Mouse (Mus musculus) gonadal fat pad, adult 2 months (tissue): ENCODE data around the gene Gpx3. TPM values are rescaled to one million over a fixed set of nuclear protein-coding genes. Genes with fewer than 3 reads are reported as not detected.

Experiments
- DNase-seq: peaks from one replicate; pipeline ENCODE4 v3.0.0-alpha.2; 2012; ENCODE audit warnings: low read depth
- polyA plus RNA-seq: library from polyadenylated mRNA; depleted of rRNA; stranded (reverse); fragments of >200 nt; gene quantifications from 2 replicates; pipeline ENCODE4 v1.2.3, GENCODE M21; 2012

The Gpx3 gene
- polyA plus RNA-seq, 1 experiment: 1,949 TPM

GRCm38 (mm10) chr11:54912503-54913316 is 10.5 kb downstream of the Gpx3 start:
- no peak for DNase-seq

- no peak for DNase-seq
Observed at GRCm38 (mm10) chr11:54913841-54914240, 11.6 kb downstream of the Gpx3 start.

DNA sequence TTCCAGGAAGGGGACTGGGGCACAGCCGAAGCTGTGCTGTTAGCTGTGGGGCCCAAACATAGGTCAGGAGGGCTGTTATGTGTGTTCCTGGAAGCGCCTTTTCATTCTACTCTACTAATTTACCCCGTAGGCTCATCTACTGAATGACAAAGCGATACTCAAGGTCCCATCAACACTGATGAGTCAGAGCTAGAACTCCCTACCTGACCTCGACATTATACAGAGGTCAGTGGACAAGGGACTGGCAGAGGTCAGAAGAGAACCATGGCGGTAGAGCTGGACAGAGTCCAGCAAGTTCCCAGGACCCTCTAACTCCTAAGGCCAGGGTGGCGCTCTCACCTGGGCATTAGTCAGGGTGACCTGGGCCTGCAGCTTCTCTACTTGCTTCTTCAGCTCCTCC is 15.2 kb downstream of the Gpx3 start:
- no peak for DNase-seq

- DNase-seq: no peak
Observed at GRCm38 (mm10) chr11:54918273-54918672, 16.0 kb downstream of the Gpx3 start.

DNA sequence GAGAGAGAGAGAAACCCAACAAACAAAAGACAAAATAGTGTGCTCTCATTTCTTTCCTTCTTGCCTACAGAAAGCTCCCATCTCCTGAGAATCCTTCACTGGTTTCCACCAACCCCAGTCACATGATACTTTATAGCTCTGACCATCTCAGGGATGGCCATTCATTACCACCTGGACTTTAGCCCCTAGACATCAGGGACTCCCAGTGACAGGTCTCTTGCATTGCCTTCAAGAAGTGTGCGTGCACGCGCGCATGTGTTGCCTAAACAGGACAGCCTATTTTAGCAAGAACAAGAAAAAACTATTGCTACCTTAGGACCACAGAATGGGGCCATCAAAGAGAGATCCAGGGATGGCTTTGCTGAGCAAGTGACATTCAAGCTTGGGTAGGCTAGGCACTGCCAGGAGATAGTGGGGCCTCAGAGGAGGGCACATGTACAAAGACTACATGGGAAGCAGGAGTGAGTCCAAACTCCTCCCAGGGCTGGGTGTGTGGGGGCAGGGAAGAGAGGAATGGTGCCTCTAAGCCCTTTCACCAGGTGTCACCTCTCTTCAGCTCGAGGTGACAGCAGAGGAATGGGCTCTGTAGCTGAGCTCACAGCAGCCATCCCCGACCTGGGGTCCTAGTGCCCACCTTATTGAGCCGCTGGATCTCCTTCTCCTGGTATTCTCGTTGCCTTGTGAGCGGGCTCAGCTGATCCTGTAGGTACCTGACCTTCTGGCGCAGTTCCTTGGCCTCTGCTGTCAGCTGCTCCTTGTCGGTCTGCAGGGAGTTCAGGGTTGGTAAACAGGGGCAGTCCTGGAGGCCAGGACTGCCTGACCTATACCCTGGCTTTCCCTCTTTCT is 18.1 kb downstream of the Gpx3 start:
- DNase-seq: no peak

GRCm38 (mm10) chr11:54920973-54921580 is 18.8 kb downstream of the Gpx3 start:
- DNase-seq: no peak

- DNase-seq: no peak
Observed at GRCm38 (mm10) chr11:54921798-54922197, 19.5 kb downstream of the Gpx3 start.

DNA sequence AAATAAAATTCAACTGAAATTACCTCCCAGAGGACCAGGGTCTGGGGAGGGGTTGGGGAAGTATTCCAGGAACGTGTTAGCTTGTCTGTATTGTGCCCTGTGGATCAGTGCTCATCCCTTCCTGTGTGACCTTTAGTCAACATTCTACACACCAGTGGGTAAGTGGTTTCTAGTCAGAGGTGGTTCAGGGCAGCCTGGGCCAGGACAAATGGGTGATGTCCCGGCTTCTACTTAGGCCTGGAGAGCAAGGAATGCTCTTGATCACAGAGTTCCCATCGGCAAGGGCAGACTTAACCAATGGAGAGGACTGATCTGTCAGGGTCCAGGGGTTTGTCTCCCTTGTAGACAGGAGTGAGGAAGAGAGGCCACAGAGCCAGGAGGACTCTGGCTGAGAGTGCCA is 20.2 kb downstream of the Gpx3 start:
- no peak for DNase-seq

DNA sequence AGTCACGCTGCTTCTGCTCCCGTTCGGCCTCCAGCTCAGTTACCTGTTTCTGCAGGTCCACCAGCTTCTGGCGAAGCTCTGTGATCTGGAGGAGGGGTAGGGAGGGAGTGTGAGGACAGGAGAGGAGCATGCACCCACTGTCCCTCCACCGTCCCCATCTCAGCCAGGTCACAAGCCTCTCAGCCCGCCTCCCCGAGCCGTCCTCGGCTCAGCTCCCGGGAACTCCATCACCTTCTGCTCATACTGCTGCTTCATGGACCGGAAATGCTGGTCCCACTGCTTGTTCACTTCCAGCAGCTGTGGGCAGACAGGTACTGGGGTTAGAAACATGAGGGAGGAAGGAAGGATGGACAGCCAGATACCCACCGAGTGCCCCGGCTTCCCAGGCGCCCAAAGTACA is 21.9 kb downstream of the Gpx3 start:
- DNase-seq: no peak

DNA sequence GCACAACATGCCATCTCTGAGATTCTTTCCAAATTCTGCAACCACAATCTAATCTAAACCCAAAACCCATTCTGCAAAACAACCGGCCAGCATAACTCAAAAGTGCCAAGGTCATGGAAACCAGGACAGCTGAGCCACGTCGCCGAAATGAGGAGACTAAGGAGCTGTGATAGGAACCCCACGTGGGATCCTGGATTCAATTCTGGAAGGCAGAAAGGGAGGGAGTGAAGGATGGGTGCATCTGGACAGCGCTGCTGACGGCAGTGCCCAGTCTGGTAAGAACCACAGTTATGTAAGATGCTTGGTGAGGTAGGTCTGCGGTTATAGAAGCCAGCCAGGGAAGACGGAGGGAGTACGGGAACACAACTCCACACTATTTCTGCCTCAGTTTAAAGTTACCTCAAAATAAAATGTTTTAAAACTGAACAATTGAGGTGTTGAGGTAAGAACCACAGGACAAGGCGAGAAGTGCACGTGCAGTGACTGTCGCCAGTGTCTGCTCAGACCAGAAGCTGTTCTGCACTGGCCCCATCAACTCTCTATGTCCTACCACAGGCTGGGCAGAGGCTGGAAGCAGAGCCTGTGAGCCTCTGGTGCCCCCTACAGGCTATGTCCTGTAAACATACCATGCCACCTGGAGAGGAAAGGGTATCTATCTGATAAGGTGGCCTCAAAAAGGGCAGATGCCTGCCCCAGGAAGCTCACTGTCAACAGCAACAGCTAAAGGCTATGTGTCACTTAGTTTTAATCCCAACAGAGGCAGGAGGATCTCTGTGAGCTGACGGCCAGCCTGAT is 25.3 kb downstream of the Gpx3 start:
- DNase-seq: no peak

- DNase-seq: peak; percentile 47
Observed at GRCm38 (mm10) chr11:54928219-54928618, 26.0 kb downstream of the Gpx3 start.

GRCm38 (mm10) chr11:54928886-54929285 is 26.6 kb downstream of the Gpx3 start:
- DNase-seq: no peak

GRCm38 (mm10) chr11:54929290-54929689 is 27.0 kb downstream of the Gpx3 start:
- DNase-seq: no peak

GRCm38 (mm10) chr11:54929744-54930143 is 27.5 kb downstream of the Gpx3 start:
- no peak for DNase-seq

GRCm38 (mm10) chr11:54930318-54930979 is 28.2 kb downstream of the Gpx3 start:
- no peak for DNase-seq

- DNase-seq: no peak
Observed at GRCm38 (mm10) chr11:54931405-54932093, 29.3 kb downstream of the Gpx3 start.

DNA sequence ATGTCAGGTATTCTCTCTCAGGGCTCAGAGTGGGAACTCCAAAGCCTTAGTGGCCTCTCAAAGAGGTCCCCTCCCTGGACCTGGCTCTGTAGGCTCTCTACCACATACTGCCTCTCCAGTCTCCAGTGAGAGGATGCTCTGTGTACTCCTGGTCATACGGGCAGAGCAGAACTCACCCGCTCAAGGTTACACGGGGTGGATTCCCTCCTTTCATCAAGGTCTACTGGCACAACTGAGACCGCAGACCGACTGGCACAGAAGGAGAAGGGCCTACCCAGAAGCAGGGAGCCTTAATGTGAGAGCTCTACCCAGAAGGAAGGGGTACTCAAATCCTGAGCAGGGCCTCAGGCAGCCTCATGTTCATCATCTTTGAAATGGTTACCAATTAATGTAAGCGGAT is 30.3 kb downstream of the Gpx3 start:
- DNase-seq: no peak

- DNase-seq: no peak
Observed at GRCm38 (mm10) chr11:54934198-54934597, 31.9 kb downstream of the Gpx3 start.

- no peak for DNase-seq
Observed at GRCm38 (mm10) chr11:54936035-54936770, 34.0 kb downstream of the Gpx3 start.

DNA sequence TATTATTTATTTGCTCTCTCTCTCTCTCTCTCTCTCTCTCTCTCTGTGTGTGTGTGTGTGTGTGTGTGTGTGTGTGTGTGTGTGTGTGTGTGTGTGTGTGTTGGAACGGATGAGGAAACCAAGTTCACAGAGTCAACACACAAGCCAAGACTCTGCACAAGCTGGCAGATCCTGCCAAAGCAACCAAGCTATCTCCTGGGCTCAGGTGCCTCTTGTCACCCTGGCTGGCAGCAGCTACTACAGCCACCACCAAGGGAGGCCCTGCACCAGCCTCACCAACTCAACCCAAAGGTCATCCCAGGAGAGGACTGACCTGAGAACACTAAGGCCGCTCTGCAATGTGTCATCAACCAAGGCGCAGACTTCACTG is 34.5 kb downstream of the Gpx3 start:
- no peak for DNase-seq
